Mouse (Mus musculus) limb, embryonic 14.5 days (tissue): ENCODE measurements around the gene Chst15. TPM values are rescaled to one million over a fixed set of nuclear protein-coding genes. Genes with fewer than 3 reads are reported as not detected.

Source experiments
- ATAC-seq: fragments of 200-750 bp; cut with Nextera tagmentation; 2 replicates; pipeline ENCODE4 v1.8.0; 2017; ENCODE audit warnings: low read depth, moderate number of reproducible peaks, moderate TSS enrichment; ENCODE audit not compliant: low FRiP score
- DNase-seq: peaks from one replicate; pipeline ENCODE4 v3.0.0-alpha.2; 2015; ENCODE audit warnings: low spot score
- H3K27ac ChIP-seq: fragments of 300-500 bp; sonication (generic); replicated peaks from 2 replicates; pipeline ENCODE4 v1.5.1; 2014; ENCODE audit warnings: low read depth, mild to moderate bottlenecking, low read length, moderate library complexity, mixed read lengths
- H3K27me3 ChIP-seq: fragments of 300-500 bp; sonication (generic); 2 replicates; pipeline ENCODE4 v1.6.1; 2014; ENCODE audit warnings: low read length, mixed read lengths; ENCODE audit not compliant: control insufficient read depth, insufficient read depth
- H3K36me3 ChIP-seq: fragments of 300-500 bp; sonication (generic); 2 replicates; pipeline ENCODE4 v1.6.1; 2014; ENCODE audit warnings: mild to moderate bottlenecking, low read length, moderate library complexity, mixed read lengths; ENCODE audit not compliant: control insufficient read depth, insufficient read depth
- H3K4me1 ChIP-seq: fragments of 300-500 bp; sonication (generic); 2 replicates; pipeline ENCODE4 v1.6.1; 2014; ENCODE audit warnings: antibody characterized with exemption, low read length, mixed read lengths; ENCODE audit not compliant: control insufficient read depth, insufficient read depth
- H3K4me2 ChIP-seq: fragments of 300-500 bp; sonication (generic); replicated peaks from 2 replicates; pipeline ENCODE4 v1.6.1; 2014; ENCODE audit warnings: low read depth, mild to moderate bottlenecking, low read length, moderate library complexity; ENCODE audit not compliant: severe bottlenecking
- H3K4me3 ChIP-seq: fragments of 300-500 bp; sonication (generic); replicated peaks from 2 replicates; pipeline ENCODE4 v1.5.1; 2014; ENCODE audit warnings: low read length
- H3K9ac ChIP-seq: fragments of 300-500 bp; sonication (generic); 2 replicates; pipeline ENCODE4 v1.6.1; 2014; ENCODE audit warnings: mild to moderate bottlenecking, low read depth, low read length, moderate library complexity; ENCODE audit not compliant: severe bottlenecking
- H3K9me3 ChIP-seq: fragments of 300-500 bp; sonication (generic); 2 replicates; pipeline ENCODE4 v1.6.1; 2016; ENCODE audit warnings: low read length; ENCODE audit not compliant: control insufficient read depth
- POLR2A ChIP-seq: fragments of 200-500 bp; IDR thresholded peaks from 2 replicates; pipeline ENCODE4 v1.8.0; 2012; ENCODE audit warnings: inconsistent platforms, mild to moderate bottlenecking, moderate library complexity, borderline replicate concordance; ENCODE audit not compliant: insufficient read depth, insufficient read length; ENCODE audit errors: extremely low read depth
- WGBS: fragments of 180-500 bp; shearing (Covaris S2); extraction: QIAGEN DNeasy Blood & Tissue Kit; methylation state at CpG from one replicate; pipeline ENCODE4 v1.1.7; 2014; 5-methylcytosine and 5-hydroxymethylcytosine counted together
- polyA plus RNA-seq, 2 experiments: library from polyadenylated mRNA; depleted of rRNA in 1 of 2; stranded (reverse) in 1 of 2; unstranded in 1 of 2; fragments of >200 nt; fragmentation: Nextera tagmentation in 1 of 2; extraction: Ambion mirVana in 1 of 2; gene quantifications; 2 replicates each; pipeline versions ENCODE4 v1.2.1 to v1.2.3; 2012 to 2014

Chst15 gene
- polyA plus RNA-seq, 2 experiments, result 16.1 to 16.4 TPM

- Histone ChIP-seq H3K9ac (no peak overlapping the region), H3K27ac (no peak overlapping the region), H3K36me3 (no peaks in the 10 kb centered on the region), H3K27me3 (no peaks in the 10 kb centered on the region), H3K4me3 (no peak overlapping the region), H3K4me2 (no peak overlapping the region), H3K4me1 (no peaks in the 10 kb centered on the region), H3K9me3 (no peaks in the 10 kb centered on the region)
- no peak for ATAC-seq
- WGBS, result 95% methylated on average over 2 of the region's 2 CpGs
- no peak for TF ChIP-seq POLR2A
- DNase-seq, result no peak
These were observed 26.9 kb upstream of the Chst15 start for GRCm38 (mm10) chr7:132343900-132344299.

- TF ChIP-seq POLR2A, result no peak
- H3K27ac ChIP-seq, result no peak overlapping the region
- H3K36me3 ChIP-seq, result no peaks in the 10 kb centered on the region
- WGBS, result 89% methylated on average over 2 of the region's 2 CpGs
- H3K4me2 ChIP-seq, result no peak overlapping the region
- no peaks in the 10 kb centered on the region for H3K9me3 ChIP-seq
- no peak overlapping the region for H3K9ac ChIP-seq
- no peak for ATAC-seq
- H3K4me3 ChIP-seq, result no peak overlapping the region
- H3K4me1 ChIP-seq, result no peaks in the 10 kb centered on the region
- DNase-seq, result no peak
- no peaks in the 10 kb centered on the region for H3K27me3 ChIP-seq
These were observed 26.1 kb upstream of the Chst15 start for GRCm38 (mm10) chr7:132343146-132343545.

- peaks cover 9% of the 10 kb centered on the region; the same call in 1 of the 2 replicates for H3K4me1 ChIP-seq
- DNase-seq (no peak), ATAC-seq (no peak)
- H3K9ac ChIP-seq, result no peak overlapping the region
- H3K36me3 ChIP-seq, result no peaks in the 10 kb centered on the region
- H3K4me3 ChIP-seq, result no peak overlapping the region
- 0 out of 2 replicates have a peak overlapping the region, but pooled peaks have one; percentile 22 for H3K27ac ChIP-seq
- WGBS, result 81% methylated on average over 14 of the region's 14 CpGs
- no peaks in the 10 kb centered on the region for H3K27me3 ChIP-seq
- H3K4me2 ChIP-seq, result no peak overlapping the region
- no peaks in the 10 kb centered on the region for H3K9me3 ChIP-seq
- TF ChIP-seq POLR2A, result no peak
These were observed 22.2 kb upstream of the Chst15 start for GRCm38 (mm10) chr7:132339041-132339839.

- no peaks in the 10 kb centered on the region for H3K36me3 ChIP-seq
- no peak for DNase-seq
- H3K9me3 ChIP-seq, result no peaks in the 10 kb centered on the region
- H3K4me3 ChIP-seq, result no peak overlapping the region
- H3K4me2 ChIP-seq, result no peak overlapping the region
- WGBS, result 56% methylated on average over 6 of the region's 6 CpGs
- no peak overlapping the region for H3K27ac ChIP-seq
- ATAC-seq, result no peak
- peaks cover 9% of the 10 kb centered on the region; the same call in 1 of the 2 replicates for H3K4me1 ChIP-seq
- H3K9ac ChIP-seq, result no peak overlapping the region
- no peak for TF ChIP-seq POLR2A
- no peaks in the 10 kb centered on the region for H3K27me3 ChIP-seq
These were observed 21.3 kb upstream of the Chst15 start for GRCm38 (mm10) chr7:132338350-132338749.

- H3K27me3 ChIP-seq, result no peaks in the 10 kb centered on the region
- no peak overlapping the region for H3K27ac ChIP-seq
- no peak overlapping the region for H3K9ac ChIP-seq
- H3K4me3 ChIP-seq, result no peak overlapping the region
- H3K9me3 ChIP-seq, result no peaks in the 10 kb centered on the region
- TF ChIP-seq POLR2A, result no peak
- no peaks in the 10 kb centered on the region for H3K36me3 ChIP-seq
- ATAC-seq (no peak), DNase-seq (no peak)
- H3K4me1 ChIP-seq, result peaks cover 9% of the 10 kb centered on the region; the same call in 1 of the 2 replicates
- 67% methylated on average over 11 of the region's 11 CpGs for WGBS
- H3K4me2 ChIP-seq, result no peak overlapping the region
These were observed 20.4 kb upstream of the Chst15 start for GRCm38 (mm10) chr7:132337268-132337917.
